Mouse (Mus musculus) spleen, postnatal 14 days (tissue): Measurements from ENCODE around the gene Pom121l2.

Experiments
- DNase-seq, 2 experiments: peaks; one replicate each; pipeline ENCODE4 v3.0.0; 2021 to 2022; ENCODE audit warnings: low spot score in 2 of 2

The Pom121l2 gene

GRCm38 (mm10) chr13:21993957-21994738, 13.2 kb downstream of the Pom121l2 start:
- no peak for DNase-seq

- no peak for DNase-seq
Observed at GRCm38 (mm10) chr13:21994896-21995295, 13.9 kb downstream of the Pom121l2 start.

- DNase-seq: no peak
Observed at GRCm38 (mm10) chr13:21995331-21995914, 14.4 kb downstream of the Pom121l2 start.

- no peak for DNase-seq
Observed at GRCm38 (mm10) chr13:21996101-21996839, 15.3 kb downstream of the Pom121l2 start.

GRCm38 (mm10) chr13:21996840-21997185, 15.8 kb downstream of the Pom121l2 start:
- no peak for DNase-seq

- no peak for DNase-seq
Observed at GRCm38 (mm10) chr13:21997201-21997820, 16.3 kb downstream of the Pom121l2 start.

- no peak for DNase-seq
Observed at GRCm38 (mm10) chr13:21997821-21998220, 16.8 kb downstream of the Pom121l2 start.

- no peak for DNase-seq
Observed at GRCm38 (mm10) chr13:21998412-21998811, 17.4 kb downstream of the Pom121l2 start.

GRCm38 (mm10) chr13:21999147-21999546, 18.2 kb downstream of the Pom121l2 start:
- DNase-seq: no peak

- DNase-seq: no peak
Observed at GRCm38 (mm10) chr13:22001346-22001745, 20.4 kb downstream of the Pom121l2 start.

- DNase-seq: no peak
Observed at GRCm38 (mm10) chr13:22001823-22002222, 20.8 kb downstream of the Pom121l2 start.

GRCm38 (mm10) chr13:22005605-22006333, 24.8 kb downstream of the Pom121l2 start:
- no peak for DNase-seq

GRCm38 (mm10) chr13:22006334-22007120, 25.5 kb downstream of the Pom121l2 start:
- peak; percentile 48 to 51 for DNase-seq

- DNase-seq: no peak
Observed at GRCm38 (mm10) chr13:22007121-22007510, 26.1 kb downstream of the Pom121l2 start.

GRCm38 (mm10) chr13:22007872-22008271, 26.9 kb downstream of the Pom121l2 start:
- no peak for DNase-seq

- DNase-seq: no peak
Observed at GRCm38 (mm10) chr13:22008707-22009106, 27.7 kb downstream of the Pom121l2 start.

GRCm38 (mm10) chr13:22009642-22010041, 28.6 kb downstream of the Pom121l2 start, which contains the start of gene Prss16:
Prss16 (minus strand) TSS chr13:22009742.
- no peak for DNase-seq

- no peak for DNase-seq
Observed at GRCm38 (mm10) chr13:22013716-22014115, 32.7 kb downstream of the Pom121l2 start.

GRCm38 (mm10) chr13:22014411-22014845, 33.4 kb downstream of the Pom121l2 start:
- no peak for DNase-seq
